Mouse (Mus musculus): Measurements from ENCODE around the gene Slc39a11. TPM values are rescaled to one million over a fixed set of nuclear protein-coding genes. Genes with fewer than 3 reads are reported as not detected.

The Slc39a11 gene
- polyA plus RNA-seq, 1 experiment from 2014 or later = 18.3 TPM

- Histone ChIP-seq H3K4me1 (no peaks in the 10 kb centered on the region), H3K4me3 (no peak overlapping the region), H3K27me3 (replicated peaks) (no peaks in the 10 kb centered on the region), H3K4me2 (no peak overlapping the region), H3K36me3 (no peaks in the 10 kb centered on the region; the same call in 1 of the 2 replicates), H3K9ac (no peak overlapping the region), H3K9me3 (replicated peaks) (no peaks in the 10 kb centered on the region), H3K27ac (no peak overlapping the region)
- no peak for ATAC-seq
- WGBS (ENCODE audit: insufficient replicate concordance) = 65% methylated on average over 7 of the region's 7 CpGs
These were observed 218.7 kb downstream of the Slc39a11 start for GRCm38 (mm10) chr11:113431161-113431560.

- H3K4me3 ChIP-seq = no peak overlapping the region
- no peak for ATAC-seq
- no peaks in the 10 kb centered on the region for H3K4me1 ChIP-seq
- H3K9ac ChIP-seq = no peak overlapping the region
- no peak overlapping the region for H3K4me2 ChIP-seq
- 72% methylated on average over 9 of the region's 9 CpGs for WGBS (ENCODE audit: insufficient replicate concordance)
- no peaks in the 10 kb centered on the region for H3K36me3 ChIP-seq
- H3K27me3 ChIP-seq (replicated peaks) = no peaks in the 10 kb centered on the region
- H3K9me3 ChIP-seq (replicated peaks) = no peaks in the 10 kb centered on the region
- no peak overlapping the region for H3K27ac ChIP-seq
These were observed 224.0 kb downstream of the Slc39a11 start for GRCm38 (mm10) chr11:113425882-113426281.

DNA sequence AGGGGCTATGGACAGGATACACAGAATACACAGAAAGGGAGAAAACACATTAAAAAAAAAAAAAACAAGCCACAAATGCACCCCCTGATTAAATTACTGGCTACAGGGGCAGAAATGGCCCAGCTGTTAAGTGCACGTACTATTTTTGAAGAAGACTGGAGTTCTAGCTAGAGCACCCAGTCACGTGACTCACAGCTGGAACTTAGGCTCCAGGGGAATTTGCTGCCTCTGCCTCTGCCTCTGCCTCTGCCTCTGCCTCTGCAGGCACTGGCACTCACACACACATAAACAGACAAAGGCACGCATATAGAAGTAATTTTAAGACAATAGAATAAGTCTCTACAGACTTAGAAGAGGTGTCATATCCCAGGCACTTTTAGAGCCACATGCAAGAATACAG is 224.4 kb downstream of the Slc39a11 start:
- ATAC-seq = no peak
- no peaks in the 10 kb centered on the region for H3K4me1 ChIP-seq
- WGBS (ENCODE audit: insufficient replicate concordance) = 71% methylated on average over 3 of the region's 3 CpGs
- H3K27ac ChIP-seq = no peak overlapping the region
- no peak overlapping the region for H3K9ac ChIP-seq
- H3K4me3 ChIP-seq = no peak overlapping the region
- H3K4me2 ChIP-seq = no peak overlapping the region
- H3K36me3 ChIP-seq = no peaks in the 10 kb centered on the region
- H3K27me3 ChIP-seq (replicated peaks) = no peaks in the 10 kb centered on the region
- H3K9me3 ChIP-seq (replicated peaks) = no peaks in the 10 kb centered on the region

GRCm38 (mm10) chr11:113424765-113425164 is 225.1 kb downstream of the Slc39a11 start:
- 93% methylated on average over 3 of the region's 4 CpGs for WGBS (ENCODE audit: insufficient replicate concordance)
- ATAC-seq = no peak
- no peak overlapping the region for H3K4me3 ChIP-seq
- H3K36me3 ChIP-seq = no peaks in the 10 kb centered on the region
- no peak overlapping the region for H3K27ac ChIP-seq
- no peak overlapping the region for H3K4me2 ChIP-seq
- H3K9ac ChIP-seq = no peak overlapping the region
- no peaks in the 10 kb centered on the region for H3K9me3 ChIP-seq (replicated peaks)
- no peaks in the 10 kb centered on the region for H3K27me3 ChIP-seq (replicated peaks)
- no peaks in the 10 kb centered on the region for H3K4me1 ChIP-seq

DNA sequence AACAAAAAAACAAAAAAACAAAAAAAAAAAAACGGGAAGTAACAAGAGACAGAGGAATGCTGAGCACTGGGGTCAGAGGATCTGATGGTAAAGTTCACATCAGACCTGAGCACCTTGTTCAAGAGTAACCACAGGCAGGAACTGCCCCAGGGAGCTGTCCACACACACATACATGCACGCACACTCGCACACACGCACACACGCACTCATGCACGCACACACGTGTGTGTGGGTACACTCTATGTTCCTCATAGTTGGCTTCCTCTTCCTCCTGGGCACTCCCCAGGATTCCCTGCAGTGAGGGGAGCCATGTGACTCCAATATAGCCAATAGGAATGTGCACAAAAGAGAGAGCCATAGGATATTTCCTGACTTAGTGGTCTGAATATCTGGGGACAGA is 227.3 kb downstream of the Slc39a11 start:
- Histone ChIP-seq H3K27ac (no peak overlapping the region), H3K36me3 (no peaks in the 10 kb centered on the region), H3K9ac (no peak overlapping the region), H3K4me3 (no peak overlapping the region), H3K27me3 (replicated peaks) (no peaks in the 10 kb centered on the region), H3K4me2 (no peak overlapping the region), H3K9me3 (replicated peaks) (no peaks in the 10 kb centered on the region), H3K4me1 (no peaks in the 10 kb centered on the region)
- 80% methylated on average over 7 of the region's 7 CpGs for WGBS (ENCODE audit: insufficient replicate concordance)
- no peak for ATAC-seq

- 79% methylated on average over 15 of the region's 15 CpGs for WGBS (ENCODE audit: insufficient replicate concordance)
- H3K36me3 ChIP-seq = no peaks in the 10 kb centered on the region
These were observed 230.8 kb downstream of the Slc39a11 start for GRCm38 (mm10) chr11:113418921-113419655.

DNA sequence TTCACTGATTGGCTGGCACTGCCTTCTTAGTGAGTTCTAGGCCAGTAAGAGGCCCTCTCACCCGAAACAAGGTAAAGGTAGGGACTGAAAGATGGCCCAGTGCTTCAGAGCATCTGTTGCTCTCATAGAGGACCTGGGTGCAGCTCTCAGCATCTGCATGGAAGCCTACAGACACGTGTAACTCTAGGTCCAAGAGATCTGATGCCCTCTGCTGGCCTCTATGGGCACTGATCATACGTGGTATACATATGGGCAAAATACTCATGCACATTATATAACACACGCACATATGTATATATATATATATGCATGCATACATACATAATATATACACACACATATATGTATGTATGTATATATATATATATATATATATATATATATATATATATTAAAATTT is 231.9 kb downstream of the Slc39a11 start:
- no peaks in the 10 kb centered on the region for H3K9me3 ChIP-seq (replicated peaks)
- H3K4me3 ChIP-seq = no peak overlapping the region
- no peak overlapping the region for H3K27ac ChIP-seq
- no peaks in the 10 kb centered on the region for H3K4me1 ChIP-seq
- H3K9ac ChIP-seq = no peak overlapping the region
- no peak overlapping the region for H3K4me2 ChIP-seq
- H3K36me3 ChIP-seq = no peaks in the 10 kb centered on the region
- no peaks in the 10 kb centered on the region for H3K27me3 ChIP-seq (replicated peaks)
- ATAC-seq = no peak
- WGBS (ENCODE audit: insufficient replicate concordance) = 70% methylated on average over 4 of the region's 4 CpGs

More at GRCm38 (mm10) chr11:113418921-113419655, 230.8 kb downstream of the Slc39a11 start:
- H3K9ac ChIP-seq = no peak overlapping the region
- no peaks in the 10 kb centered on the region for H3K4me1 ChIP-seq
- H3K27me3 ChIP-seq (replicated peaks) = no peaks in the 10 kb centered on the region
- no peak for ATAC-seq
- no peak overlapping the region for H3K4me3 ChIP-seq
- H3K4me2 ChIP-seq = no peak overlapping the region
- H3K27ac ChIP-seq = no peak overlapping the region
- H3K9me3 ChIP-seq (replicated peaks) = no peaks in the 10 kb centered on the region

DNA sequence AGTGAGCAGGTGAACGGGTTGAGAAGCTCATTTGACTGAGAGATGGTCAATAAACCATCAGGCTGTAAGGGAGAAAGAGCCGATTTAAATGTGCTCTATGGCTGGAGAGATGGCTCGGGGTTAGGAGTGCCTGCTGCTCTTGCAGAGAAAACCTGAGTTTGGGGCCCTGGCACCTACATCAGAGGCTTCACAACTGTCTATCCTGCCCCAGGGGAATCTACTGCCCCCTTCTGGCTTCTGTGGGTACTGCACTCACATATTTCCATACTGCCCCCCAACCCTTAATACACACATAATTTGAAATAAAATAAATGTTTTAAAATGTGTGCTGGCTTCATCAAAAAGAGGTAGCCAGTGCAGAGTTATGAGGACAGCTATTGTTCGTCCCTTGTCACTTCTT is 237.3 kb downstream of the Slc39a11 start:
- no peak for ATAC-seq
- 74% methylated on average over 4 of the region's 4 CpGs for WGBS (ENCODE audit: insufficient replicate concordance)
- Histone ChIP-seq H3K4me2 (no peak overlapping the region), H3K9me3 (replicated peaks) (no peaks in the 10 kb centered on the region), H3K27me3 (replicated peaks) (no peaks in the 10 kb centered on the region), H3K4me3 (no peak overlapping the region), H3K9ac (no peak overlapping the region), H3K4me1 (no peaks in the 10 kb centered on the region), H3K27ac (no peak overlapping the region), H3K36me3 (no peaks in the 10 kb centered on the region)

- WGBS (ENCODE audit: insufficient replicate concordance) = 68% methylated on average over 10 of the region's 10 CpGs
- Histone ChIP-seq H3K27ac (no peak overlapping the region), H3K27me3 (replicated peaks) (no peaks in the 10 kb centered on the region), H3K4me1 (no peaks in the 10 kb centered on the region), H3K36me3 (no peaks in the 10 kb centered on the region), H3K9ac (no peak overlapping the region), H3K4me3 (no peak overlapping the region), H3K9me3 (replicated peaks) (no peaks in the 10 kb centered on the region), H3K4me2 (no peak overlapping the region)
- ATAC-seq = no peak
These were observed 238.1 kb downstream of the Slc39a11 start for GRCm38 (mm10) chr11:113411798-113412197.

GRCm38 (mm10) chr11:113409121-113409520 is 240.8 kb downstream of the Slc39a11 start:
- Histone ChIP-seq H3K4me3 (no peak overlapping the region), H3K9me3 (replicated peaks) (no peaks in the 10 kb centered on the region; the same call in 1 of the 2 replicates), H3K27ac (no peak overlapping the region), H3K36me3 (no peaks in the 10 kb centered on the region), H3K4me2 (no peak overlapping the region), H3K27me3 (replicated peaks) (no peaks in the 10 kb centered on the region), H3K4me1 (no peaks in the 10 kb centered on the region), H3K9ac (no peak overlapping the region)
- 78% methylated on average over 9 of the region's 9 CpGs for WGBS (ENCODE audit: insufficient replicate concordance)
- ATAC-seq = no peak

DNA sequence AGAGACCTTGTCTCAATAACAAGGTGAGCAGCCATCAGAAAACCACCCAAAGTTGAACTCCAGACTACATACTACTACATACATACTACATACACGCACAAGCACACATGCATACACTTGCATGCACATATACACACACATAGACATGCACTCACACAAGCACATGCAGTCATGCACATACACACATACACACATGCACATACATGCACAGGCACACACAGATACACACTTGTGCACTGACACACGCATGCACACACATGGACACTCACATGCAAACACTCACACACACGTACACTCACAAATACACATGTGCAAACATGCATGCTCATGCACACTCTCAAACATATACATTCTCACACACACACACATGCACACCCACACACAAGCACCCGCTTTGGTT is 242.4 kb downstream of the Slc39a11 start:
- 80% methylated on average over 4 of the region's 4 CpGs for WGBS (ENCODE audit: insufficient replicate concordance)
- H3K9me3 ChIP-seq (replicated peaks) = no peaks in the 10 kb centered on the region; the same call in 1 of the 2 replicates
- H3K4me2 ChIP-seq = no peak overlapping the region
- ATAC-seq = no peak
- H3K27me3 ChIP-seq (replicated peaks) = no peaks in the 10 kb centered on the region
- no peaks in the 10 kb centered on the region for H3K4me1 ChIP-seq
- H3K9ac ChIP-seq = no peak overlapping the region
- H3K27ac ChIP-seq = no peak overlapping the region
- H3K36me3 ChIP-seq = no peaks in the 10 kb centered on the region
- no peak overlapping the region for H3K4me3 ChIP-seq

- H3K27ac ChIP-seq = no peak overlapping the region
These were observed 249.0 kb downstream of the Slc39a11 start for GRCm38 (mm10) chr11:113400868-113401267.

DNA sequence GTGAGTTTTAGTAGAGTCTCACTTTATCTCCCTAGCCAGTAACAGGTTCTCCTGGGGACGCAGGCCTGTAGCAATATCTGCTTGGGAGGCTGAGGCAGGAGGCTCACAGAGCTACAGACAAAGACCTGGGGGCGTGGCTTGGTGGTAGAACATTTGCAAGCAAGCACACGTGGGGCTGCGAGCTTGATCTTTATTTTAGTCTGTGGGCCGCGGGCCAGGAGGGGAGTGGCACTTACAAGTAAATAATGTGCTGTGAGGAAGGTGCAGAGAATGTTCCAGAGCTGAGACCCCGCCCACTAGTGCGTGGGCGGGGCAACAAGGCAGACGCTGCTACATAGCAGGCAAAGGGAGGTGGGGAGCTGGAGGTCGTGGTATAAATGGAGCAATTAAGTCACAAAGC is 250.3 kb downstream of the Slc39a11 start:
- no peak overlapping the region for H3K9ac ChIP-seq
- peaks cover 32% of the 10 kb centered on the region for H3K9me3 ChIP-seq (replicated peaks)
- no peak for ATAC-seq
- H3K4me2 ChIP-seq = no peak overlapping the region
- H3K4me1 ChIP-seq = no peaks in the 10 kb centered on the region
- WGBS (ENCODE audit: insufficient replicate concordance) = 74% methylated on average over 11 of the region's 11 CpGs
- H3K36me3 ChIP-seq = peaks cover 4% of the 10 kb centered on the region; the same call in 1 of the 2 replicates
- H3K27me3 ChIP-seq (replicated peaks) = no peaks in the 10 kb centered on the region
- H3K4me3 ChIP-seq = no peak overlapping the region
- no peak overlapping the region for H3K27ac ChIP-seq

More at GRCm38 (mm10) chr11:113400868-113401267, 249.0 kb downstream of the Slc39a11 start:
- peaks cover 4% of the 10 kb centered on the region; the same call in 1 of the 2 replicates for H3K36me3 ChIP-seq
- 74% methylated on average over 4 of the region's 4 CpGs for WGBS (ENCODE audit: insufficient replicate concordance)
- no peak overlapping the region for H3K9ac ChIP-seq
- no peak overlapping the region for H3K4me3 ChIP-seq
- H3K4me2 ChIP-seq = no peak overlapping the region
- H3K9me3 ChIP-seq (replicated peaks) = peaks cover 32% of the 10 kb centered on the region
- H3K27me3 ChIP-seq (replicated peaks) = no peaks in the 10 kb centered on the region
- no peaks in the 10 kb centered on the region for H3K4me1 ChIP-seq
- ATAC-seq = no peak

Data from liver, embryonic 12.5 days (tissue).